Mouse (Mus musculus): Measurements from ENCODE around the gene Tbc1d8. TPM values are rescaled to one million over a fixed set of nuclear protein-coding genes. Genes with fewer than 3 reads are reported as not detected.

Gene Tbc1d8
- total and polyA plus RNA-seq, 2 experiments from 2014 or later, result 7.7 to 19.3 TPM

DNA sequence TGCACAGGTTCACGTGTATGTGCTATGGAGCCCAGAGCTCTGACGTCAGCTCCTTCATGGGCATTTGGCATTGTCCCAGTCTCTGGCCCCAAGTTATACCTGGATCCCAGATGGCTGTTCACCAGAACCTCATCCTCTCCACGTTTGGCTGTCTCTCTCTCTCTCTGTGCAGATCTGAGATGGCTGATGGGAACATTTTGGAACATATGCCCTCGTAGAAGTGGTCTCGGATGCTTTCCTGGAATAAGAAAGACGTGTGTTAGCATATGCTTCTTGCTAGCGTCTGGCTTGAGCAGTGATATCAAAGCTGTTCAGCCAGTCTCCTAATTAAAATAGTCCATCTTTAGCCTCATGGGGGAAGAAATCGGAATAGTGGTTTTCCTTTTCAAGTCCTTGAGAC, 141.8 kb downstream of the Tbc1d8 start:
- ATAC-seq (peak; percentile 71), DNase-seq (peak; percentile 46)
- no peaks in the 10 kb centered on the region for H3K9me3 ChIP-seq (ENCODE audit: low read length)
- TF ChIP-seq CTCF (IDR thresholded peaks at IDR 0.05; ENCODE audit: low read depth), result no peak
- H3K4me3 ChIP-seq (ENCODE audit: low read depth, low read length), result no peak overlapping the region
- no peaks in the 10 kb centered on the region; the same call in 1 of the 2 replicates for H3K36me3 ChIP-seq (ENCODE audit: insufficient read depth)
- no peak overlapping the region for H3K27ac ChIP-seq (ENCODE audit: low read depth, low read length)
- no peak overlapping the region for H3K9ac ChIP-seq
- no peaks in the 10 kb centered on the region for H3K27me3 ChIP-seq (ENCODE audit: insufficient read depth, low read length)
- H3K4me2 ChIP-seq (ENCODE audit: low read depth), result no peak overlapping the region
- no peaks in the 10 kb centered on the region for H3K4me1 ChIP-seq (ENCODE audit: insufficient read depth)
- WGBS, result 54% methylated on average over 8 of the region's 8 CpGs

DNA sequence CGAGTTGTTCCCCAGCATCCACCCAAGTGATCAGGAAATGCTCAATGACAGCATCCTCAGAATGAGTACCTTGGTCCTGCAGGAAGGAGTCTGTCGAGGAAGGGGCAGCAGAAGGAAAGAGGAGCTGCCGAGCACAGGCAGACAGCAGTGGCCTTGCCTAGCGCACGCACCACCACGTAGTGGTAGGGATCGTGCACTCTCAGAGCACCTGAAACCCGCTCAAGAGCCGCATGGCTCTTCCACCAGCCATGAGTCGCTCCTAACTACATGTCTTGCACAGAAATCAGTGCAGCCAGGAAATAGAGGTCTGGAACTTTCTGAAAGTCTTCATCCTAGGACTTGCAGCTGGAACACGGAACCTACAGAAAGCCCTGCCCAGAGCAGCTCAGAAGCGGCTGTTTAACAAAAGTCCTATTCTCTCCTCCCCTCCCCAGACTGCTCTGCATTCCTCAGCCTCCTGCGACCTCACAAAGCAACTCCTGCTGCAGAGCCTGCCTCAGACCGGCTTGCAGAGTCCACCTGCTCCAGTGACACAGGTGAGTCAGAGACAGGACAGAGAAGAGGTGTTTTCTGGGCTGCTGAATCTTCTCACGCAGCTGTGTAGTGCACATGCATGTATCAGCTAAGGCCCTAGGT, 142.9 kb downstream of the Tbc1d8 start:
- H3K27ac ChIP-seq (ENCODE audit: low read depth, low read length), result no peak overlapping the region
- 25% methylated on average over 15 of the region's 15 CpGs for WGBS

DNA sequence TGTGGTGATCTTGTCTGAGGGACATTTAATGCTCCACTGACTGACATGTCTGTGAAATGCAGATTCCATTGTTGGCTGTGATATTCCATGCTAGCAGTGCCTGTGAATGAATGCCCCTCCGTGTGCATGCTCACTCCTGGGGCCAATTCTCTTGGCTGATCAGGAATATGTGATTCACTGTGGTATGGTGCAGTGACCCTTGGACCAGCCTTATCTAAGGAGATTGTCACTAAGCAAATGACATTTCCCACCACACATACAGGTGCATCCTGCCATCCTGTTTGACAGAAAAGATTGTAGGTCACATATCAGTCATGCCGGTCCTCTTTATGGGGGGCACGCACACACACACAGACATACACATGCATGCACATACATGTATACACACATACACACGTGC, 146.1 kb downstream of the Tbc1d8 start:
- H3K9ac ChIP-seq, result no peak overlapping the region
- no peak for TF ChIP-seq CTCF (IDR thresholded peaks at IDR 0.05; ENCODE audit: low read depth)
- H3K27me3 ChIP-seq (ENCODE audit: insufficient read depth, low read length), result no peaks in the 10 kb centered on the region
- DNase-seq (no peak), ATAC-seq (no peak)
- H3K4me3 ChIP-seq (ENCODE audit: low read depth, low read length), result no peak overlapping the region
- no peak overlapping the region for H3K27ac ChIP-seq (ENCODE audit: low read depth, low read length)
- H3K36me3 ChIP-seq (ENCODE audit: insufficient read depth), result no peaks in the 10 kb centered on the region; the same call in 1 of the 2 replicates
- H3K9me3 ChIP-seq (ENCODE audit: low read length), result no peaks in the 10 kb centered on the region
- H3K4me2 ChIP-seq (ENCODE audit: low read depth), result no peak overlapping the region
- no peaks in the 10 kb centered on the region for H3K4me1 ChIP-seq (ENCODE audit: insufficient read depth)
- 84% methylated on average over 4 of the region's 4 CpGs for WGBS

More for the DNA sequence above, 142.9 kb downstream of the Tbc1d8 start:
- Histone ChIP-seq H3K4me3 (ENCODE audit: low read depth, low read length) (no peak overlapping the region), H3K4me1 (ENCODE audit: insufficient read depth) (no peaks in the 10 kb centered on the region), H3K9ac (no peak overlapping the region), H3K27me3 (ENCODE audit: insufficient read depth, low read length) (no peaks in the 10 kb centered on the region), H3K4me2 (ENCODE audit: low read depth) (no peak overlapping the region), H3K9me3 (ENCODE audit: low read length) (no peaks in the 10 kb centered on the region), H3K36me3 (ENCODE audit: insufficient read depth) (no peaks in the 10 kb centered on the region; the same call in 1 of the 2 replicates)
- ATAC-seq (no peak), DNase-seq (no peak)
- TF ChIP-seq CTCF (IDR thresholded peaks at IDR 0.05; ENCODE audit: low read depth), result no peak

DNA sequence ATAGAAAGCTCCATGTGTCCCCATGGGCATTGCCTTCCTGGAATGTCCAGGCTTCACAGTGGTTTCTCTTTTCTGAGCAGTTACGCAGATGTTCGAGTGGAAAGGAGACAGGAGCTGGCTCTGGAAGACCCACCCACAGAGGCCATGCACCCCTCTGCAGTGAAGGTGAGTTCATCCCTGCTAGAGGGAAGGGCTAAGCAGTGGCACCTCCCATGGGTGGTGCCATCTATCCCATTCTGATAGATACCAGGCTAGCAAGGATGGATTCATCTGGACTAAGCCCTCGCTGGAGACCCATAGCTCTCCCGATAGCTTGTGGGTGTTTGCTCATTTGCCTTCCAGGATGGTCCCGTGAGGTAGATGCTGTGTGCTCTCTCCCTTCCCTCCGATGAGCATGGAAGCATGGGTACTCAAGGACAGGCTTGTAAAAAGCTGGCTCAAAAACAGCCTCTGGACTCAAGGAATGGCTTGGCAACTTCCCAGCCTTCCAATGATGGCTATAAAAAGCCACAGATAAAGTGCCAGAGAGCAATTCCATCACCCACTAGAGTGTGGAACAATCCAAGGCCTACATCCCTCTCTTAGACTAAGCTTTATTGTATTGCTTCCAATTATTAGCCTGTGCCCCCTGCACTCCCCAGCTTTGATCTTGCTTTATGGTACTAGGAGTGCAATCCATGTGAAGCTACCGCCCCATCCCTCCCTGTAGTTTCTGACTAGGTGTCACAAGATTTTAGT, 147.5 kb downstream of the Tbc1d8 start:
- H3K9me3 ChIP-seq (ENCODE audit: low read length), result no peaks in the 10 kb centered on the region
- no peaks in the 10 kb centered on the region for H3K4me1 ChIP-seq (ENCODE audit: insufficient read depth)
- no peak overlapping the region for H3K4me2 ChIP-seq (ENCODE audit: low read depth)
- 85% methylated on average over 7 of the region's 7 CpGs for WGBS
- H3K27ac ChIP-seq (ENCODE audit: low read depth, low read length), result no peak overlapping the region
- no peak overlapping the region for H3K4me3 ChIP-seq (ENCODE audit: low read depth, low read length)
- DNase-seq (no peak), ATAC-seq (no peak)
- no peaks in the 10 kb centered on the region for H3K27me3 ChIP-seq (ENCODE audit: insufficient read depth, low read length)
- no peak for TF ChIP-seq CTCF (IDR thresholded peaks at IDR 0.05; ENCODE audit: low read depth)
- H3K9ac ChIP-seq, result no peak overlapping the region
- no peaks in the 10 kb centered on the region; the same call in 1 of the 2 replicates for H3K36me3 ChIP-seq (ENCODE audit: insufficient read depth)

DNA sequence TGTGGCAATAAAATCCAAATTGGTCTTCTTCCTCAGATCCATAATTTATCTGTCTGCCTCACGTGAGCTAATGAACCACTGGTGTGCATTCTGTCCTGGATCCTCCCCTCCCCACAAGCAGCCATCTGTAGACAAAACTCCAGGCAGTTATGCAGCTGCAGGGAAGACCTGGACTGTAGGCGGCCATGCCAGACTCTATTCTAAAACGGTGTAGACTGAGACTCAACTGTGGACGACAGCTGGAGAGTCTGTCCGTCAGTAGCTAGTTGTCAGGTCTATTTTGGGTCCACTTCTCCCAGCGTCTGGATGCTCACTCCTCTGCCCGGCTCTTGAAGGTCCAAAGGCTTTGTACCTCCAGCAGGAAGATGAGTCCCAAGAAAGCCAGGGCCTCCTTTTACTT, 151.0 kb downstream of the Tbc1d8 start:
- WGBS, result 79% methylated on average over 7 of the region's 7 CpGs
- no peaks in the 10 kb centered on the region for H3K9me3 ChIP-seq (ENCODE audit: low read length)
- no peak overlapping the region for H3K9ac ChIP-seq
- DNase-seq, result no peak
- no peak for ATAC-seq
- H3K4me2 ChIP-seq (ENCODE audit: low read depth), result no peak overlapping the region
- H3K27ac ChIP-seq (ENCODE audit: low read depth, low read length), result no peak overlapping the region
- no peak for TF ChIP-seq CTCF (IDR thresholded peaks at IDR 0.05; ENCODE audit: low read depth)
- H3K36me3 ChIP-seq (ENCODE audit: insufficient read depth), result no peaks in the 10 kb centered on the region
- no peaks in the 10 kb centered on the region for H3K27me3 ChIP-seq (ENCODE audit: insufficient read depth, low read length)
- no peak overlapping the region for H3K4me3 ChIP-seq (ENCODE audit: low read depth, low read length)
- no peaks in the 10 kb centered on the region for H3K4me1 ChIP-seq (ENCODE audit: insufficient read depth)

DNA sequence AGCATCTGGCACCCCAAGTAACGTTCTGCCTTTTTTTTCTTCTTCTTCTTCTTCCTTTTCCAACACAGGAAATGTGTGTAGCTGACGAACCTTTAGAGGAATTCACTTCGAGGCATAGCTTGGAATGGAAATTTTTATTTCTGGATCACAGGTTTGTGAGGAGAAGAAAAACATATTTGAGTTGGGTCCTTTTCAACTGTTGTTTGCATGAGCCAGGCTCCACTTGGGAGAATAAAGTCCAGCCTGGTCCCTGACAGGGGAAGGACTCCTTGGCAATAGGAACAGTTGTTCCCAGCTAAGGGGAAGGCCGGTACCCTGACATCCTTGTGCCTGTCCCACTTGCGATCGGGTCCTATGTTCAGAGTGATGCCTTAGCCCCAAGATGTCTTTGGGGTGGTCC, 153.3 kb downstream of the Tbc1d8 start:
- TF ChIP-seq CTCF (IDR thresholded peaks at IDR 0.05; ENCODE audit: low read depth), result no peak
- H3K4me1 ChIP-seq (ENCODE audit: insufficient read depth), result no peaks in the 10 kb centered on the region
- H3K27me3 ChIP-seq (ENCODE audit: insufficient read depth, low read length), result no peaks in the 10 kb centered on the region
- H3K9me3 ChIP-seq (ENCODE audit: low read length), result no peaks in the 10 kb centered on the region
- no peak overlapping the region for H3K9ac ChIP-seq
- no peaks in the 10 kb centered on the region for H3K36me3 ChIP-seq (ENCODE audit: insufficient read depth)
- no peak overlapping the region for H3K4me3 ChIP-seq (ENCODE audit: low read depth, low read length)
- H3K4me2 ChIP-seq (ENCODE audit: low read depth), result no peak overlapping the region
- H3K27ac ChIP-seq (ENCODE audit: low read depth, low read length), result no peak overlapping the region
- no peak for DNase-seq
- ATAC-seq, result no peak
- WGBS, result 89% methylated on average over 6 of the region's 6 CpGs

DNA sequence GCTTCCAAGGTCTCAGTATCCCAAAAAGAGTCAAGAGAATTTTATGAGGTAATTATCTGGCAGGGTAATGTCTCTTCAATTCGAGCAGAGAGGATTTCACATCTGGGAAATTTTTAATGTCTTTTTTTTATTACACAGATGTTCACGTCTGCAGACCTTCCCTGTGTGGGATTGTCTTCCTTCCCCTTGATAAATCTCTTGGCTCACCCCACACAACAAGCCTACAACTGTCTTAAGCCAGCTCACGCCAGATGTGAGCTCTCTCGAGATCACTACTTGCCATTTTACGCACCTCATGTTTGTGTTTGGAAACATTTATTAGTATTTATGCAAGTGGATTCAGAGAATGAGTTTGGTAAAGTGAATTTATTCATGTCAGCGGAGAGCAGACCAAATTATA, 156.6 kb downstream of the Tbc1d8 start:
- no peaks in the 10 kb centered on the region for H3K9me3 ChIP-seq (ENCODE audit: low read length)
- H3K4me2 ChIP-seq (ENCODE audit: low read depth), result no peak overlapping the region
- H3K27ac ChIP-seq (ENCODE audit: low read depth, low read length), result no peak overlapping the region
- 80% methylated on average over 6 of the region's 6 CpGs for WGBS
- no peaks in the 10 kb centered on the region for H3K36me3 ChIP-seq (ENCODE audit: insufficient read depth)
- no peak for DNase-seq
- no peak for ATAC-seq
- no peak overlapping the region for H3K9ac ChIP-seq
- TF ChIP-seq CTCF (IDR thresholded peaks at IDR 0.05; ENCODE audit: low read depth), result no peak
- 0 out of 2 replicates have a peak, but pooled peaks cover 5% of the 10 kb centered on the region for H3K4me1 ChIP-seq (ENCODE audit: insufficient read depth)
- H3K4me3 ChIP-seq (ENCODE audit: low read depth, low read length), result no peak overlapping the region
- H3K27me3 ChIP-seq (ENCODE audit: insufficient read depth, low read length), result no peaks in the 10 kb centered on the region

Other genes with a start within 250 kb of the Tbc1d8 start
- gene Rpl31, start 110.9 kb downstream of the Tbc1d8 start, total RNA-seq (2014; rRNA removed), result 428 and 702 TPM in 2 replicates
- gene Rpl31, start 110.9 kb downstream of the Tbc1d8 start, polyA plus RNA-seq (2015; fragmentation: Nextera tagmentation; extraction: Ambion mirVana), result 365 and 471 TPM in 2 replicates
- 27.9 and 38.8 TPM in 2 replicates for gene Cnot11, start 56.2 kb upstream of the Tbc1d8 start, total RNA-seq (2014; rRNA removed)
- 11.1 and 11.2 TPM in 2 replicates for gene Cnot11, start 56.2 kb upstream of the Tbc1d8 start, polyA plus RNA-seq (2015; fragmentation: Nextera tagmentation; extraction: Ambion mirVana)
- 27.5 and 29.5 TPM in 2 replicates for gene Rnf149, start 98.7 kb upstream of the Tbc1d8 start, total RNA-seq (2014; rRNA removed)
- gene Rnf149, start 98.7 kb upstream of the Tbc1d8 start, polyA plus RNA-seq (2015; fragmentation: Nextera tagmentation; extraction: Ambion mirVana), result 8.5 and 20.0 TPM in 2 replicates
- gene Creg2, start 172.7 kb upstream of the Tbc1d8 start, total RNA-seq (2014; rRNA removed), result 9.8 and 13.1 TPM in 2 replicates
- 2.8 and 6.9 TPM in 2 replicates for gene Creg2, start 172.7 kb upstream of the Tbc1d8 start, polyA plus RNA-seq (2015; fragmentation: Nextera tagmentation; extraction: Ambion mirVana)
- gene Rfx8, start 242.2 kb upstream of the Tbc1d8 start, total RNA-seq (2014; rRNA removed), result 0.52 TPM in 1 of 2 replicates, not detected in the other
- gene Rfx8, start 242.2 kb upstream of the Tbc1d8 start, polyA plus RNA-seq (2015; fragmentation: Nextera tagmentation; extraction: Ambion mirVana), result 0.22 and 0.34 TPM in 2 replicates

Measured in forebrain, postnatal 0 days (tissue).